Mouse (Mus musculus): Measurements from ENCODE around the gene Ehbp1l1.

DNA sequence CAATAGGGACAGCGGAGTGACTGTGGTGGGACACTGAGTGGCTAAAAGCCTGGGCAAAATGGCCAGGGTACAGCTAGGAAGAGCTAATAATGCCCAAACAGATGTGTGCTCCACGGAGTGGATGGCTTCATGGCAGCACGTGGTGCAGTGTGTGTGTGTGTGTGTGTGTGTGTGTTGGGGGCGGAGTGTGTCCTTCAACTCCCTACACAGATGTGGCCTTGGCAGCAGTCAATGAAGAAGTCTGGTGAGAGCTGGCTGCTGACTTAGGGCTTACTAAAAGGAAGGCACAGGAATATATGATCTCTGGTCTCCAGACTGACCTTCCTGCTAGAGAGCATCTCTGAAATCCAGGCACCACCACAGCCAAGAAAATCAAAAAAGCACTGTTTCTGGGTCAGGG is 57.7 kb downstream of the Ehbp1l1 start:
- TF ChIP-seq SIN3A (IDR thresholded peaks at IDR 0.05; ENCODE audit: low read length) (no peak), POLR2A (IDR thresholded peaks at IDR 0.05; ENCODE audit: low read depth, low read length) (no peak), ETS1 (conservative IDR thresholded peaks at IDR 0.05; ENCODE audit: low read depth, low read length) (no peak), UBTF (IDR thresholded peaks at IDR 0.05; ENCODE audit: low read depth, low read length) (no peak), USF1 (IDR thresholded peaks at IDR 0.05; ENCODE audit: low read depth, low read length) (no peak), NELFE (IDR thresholded peaks at IDR 0.05; ENCODE audit: low read depth, low read length) (no peak), ZNF384 (IDR thresholded peaks at IDR 0.05; ENCODE audit: low read depth, low read length) (no peak), CTCF (conservative IDR thresholded peaks at IDR 0.05 in 1 of 2, IDR thresholded peaks at IDR 0.05 in 1 of 2; ENCODE audit: low read depth in 2 of 2, low read length in 2 of 2) (no peak), MAFK (IDR thresholded peaks at IDR 0.05; ENCODE audit: insufficient replicate concordance, low read length) (no peak), CHD1 (IDR thresholded peaks at IDR 0.05; ENCODE audit: low read depth, low read length) (no peak), USF2 (conservative IDR thresholded peaks at IDR 0.05; ENCODE audit: low read depth, low read length) (no peak), EP300 (IDR thresholded peaks at IDR 0.05; ENCODE audit: low read length) (no peak), MAX (IDR thresholded peaks at IDR 0.05; ENCODE audit: low read length) (no peak), ZC3H11A (IDR thresholded peaks at IDR 0.05; ENCODE audit: low read depth, low read length) (no peak)
